Mouse (Mus musculus) heart, embryonic 15.5 days (tissue): ENCODE data around the gene Rbm8a. TPM values are rescaled to one million over a fixed set of nuclear protein-coding genes. Genes with fewer than 3 reads are reported as not detected.

Experiments
- ATAC-seq: fragments of 200-750 bp; cut with Nextera tagmentation; replicated peaks from 2 replicates; pipeline ENCODE4 v1.8.0; 2017; ENCODE audit warnings: low read depth, moderate TSS enrichment; ENCODE audit not compliant: insufficient number of reproducible peaks, insufficient read depth, low FRiP score
- H3K27ac ChIP-seq: fragments of 300-500 bp; sonication (generic); 2 replicates; pipeline ENCODE4 v1.5.1; 2015; ENCODE audit warnings: mild to moderate bottlenecking, inconsistent platforms
- H3K27me3 ChIP-seq: fragments of 300-500 bp; sonication (generic); 2 replicates; pipeline ENCODE4 v1.6.1; 2015; ENCODE audit warnings: inconsistent platforms
- H3K36me3 ChIP-seq: fragments of 300-500 bp; sonication (generic); 2 replicates; pipeline ENCODE4 v1.6.1; 2015; ENCODE audit warnings: mild to moderate bottlenecking, inconsistent platforms
- H3K4me1 ChIP-seq: fragments of 300-500 bp; sonication (generic); replicated peaks from 2 replicates; pipeline ENCODE4 v1.6.1; 2015; ENCODE audit warnings: inconsistent platforms
- H3K4me2 ChIP-seq: fragments of 300-500 bp; sonication (generic); 2 replicates; pipeline ENCODE4 v1.6.1; 2015; ENCODE audit warnings: inconsistent platforms, mild to moderate bottlenecking, moderate library complexity
- H3K4me3 ChIP-seq: fragments of 300-500 bp; sonication (generic); 2 replicates; pipeline ENCODE4 v1.5.1; 2015; ENCODE audit warnings: mild to moderate bottlenecking, inconsistent platforms
- H3K9ac ChIP-seq: fragments of 300-500 bp; sonication (generic); 2 replicates; pipeline ENCODE4 v1.6.1; 2015; ENCODE audit warnings: mild to moderate bottlenecking, inconsistent platforms
- H3K9me3 ChIP-seq: fragments of 300-500 bp; sonication (generic); replicated peaks from 2 replicates; pipeline ENCODE4 v1.6.1; 2016; ENCODE audit warnings: inconsistent platforms
- WGBS: fragments of 180-500 bp; shearing (Covaris S2); methylation state at CpG from one replicate; pipeline ENCODE4 v1.1.7; 2015; ENCODE audit warnings: mixed read lengths; 5-methylcytosine and 5-hydroxymethylcytosine counted together
- polyA plus RNA-seq: library from polyadenylated mRNA; unstranded; fragments of >200 nt; fragmentation: Nextera tagmentation; extraction: Ambion mirVana; gene quantifications from 2 replicates; pipeline ENCODE4 v1.2.1, GENCODE M21; 2015

The Rbm8a gene
- polyA plus RNA-seq, result 73.9 and 78.7 TPM in 2 replicates

DNA sequence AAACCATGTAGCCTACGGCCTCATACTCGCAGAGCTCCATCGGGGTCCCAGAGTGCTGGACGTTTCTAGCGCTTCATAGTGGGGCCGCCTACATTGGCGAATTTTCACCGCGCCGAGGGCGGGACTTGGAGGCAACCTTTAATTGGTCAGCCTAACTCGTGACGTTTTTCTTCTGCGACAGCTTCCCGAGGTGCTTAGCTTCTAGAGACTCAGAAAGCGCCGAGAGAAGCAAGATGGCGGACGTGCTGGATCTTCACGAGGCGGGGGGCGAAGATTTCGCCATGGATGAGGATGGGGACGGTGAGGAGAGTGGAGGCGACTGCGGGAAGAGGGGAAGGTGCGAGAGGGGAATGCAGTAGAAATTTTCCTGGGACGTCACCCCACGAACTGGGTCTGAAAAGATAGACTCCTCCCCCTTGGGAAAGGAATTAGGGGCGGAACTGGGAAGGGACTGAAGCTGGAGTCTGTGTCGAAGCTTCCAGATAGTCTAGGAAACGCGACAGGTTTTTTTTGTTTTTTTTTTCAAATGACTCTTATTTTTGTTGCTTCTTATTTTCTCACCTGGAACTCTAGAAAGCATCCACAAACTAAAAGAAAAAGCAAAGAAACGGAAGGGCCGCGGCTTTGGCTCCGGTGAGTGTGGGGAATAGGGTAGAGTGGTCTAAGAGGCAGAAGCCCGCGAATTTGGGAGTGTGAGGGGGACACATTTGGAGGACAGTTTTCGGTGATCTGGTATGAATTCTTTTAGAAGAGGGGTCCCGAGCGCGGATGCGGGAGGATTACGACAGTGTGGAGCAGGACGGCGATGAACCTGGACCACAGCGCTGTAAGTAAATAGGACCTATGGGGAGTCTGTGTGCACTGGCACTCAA is at the start of gene Rbm8a:
Gene Rbm8a (plus strand): TSS at position 205 of the 872 bp plus-strand sequence.
- WGBS, result 1% methylated on average over 48 of the region's 48 CpGs
- ATAC-seq, result peak; percentile 94
- Histone ChIP-seq H3K4me1 (peaks cover 24% of the 10 kb centered on the region), H3K36me3 (peaks cover 27% of the 10 kb centered on the region), H3K9me3 (no peaks in the 10 kb centered on the region), H3K27ac (peak within 1 kb of the TSS; percentile 74), H3K27me3 (no peaks in the 10 kb centered on the region), H3K4me2 (peak within 1 kb of the TSS; percentile 87), H3K4me3 (peak within 1 kb of the TSS; percentile 73), H3K9ac (peak within 1 kb of the TSS; percentile 62)

DNA sequence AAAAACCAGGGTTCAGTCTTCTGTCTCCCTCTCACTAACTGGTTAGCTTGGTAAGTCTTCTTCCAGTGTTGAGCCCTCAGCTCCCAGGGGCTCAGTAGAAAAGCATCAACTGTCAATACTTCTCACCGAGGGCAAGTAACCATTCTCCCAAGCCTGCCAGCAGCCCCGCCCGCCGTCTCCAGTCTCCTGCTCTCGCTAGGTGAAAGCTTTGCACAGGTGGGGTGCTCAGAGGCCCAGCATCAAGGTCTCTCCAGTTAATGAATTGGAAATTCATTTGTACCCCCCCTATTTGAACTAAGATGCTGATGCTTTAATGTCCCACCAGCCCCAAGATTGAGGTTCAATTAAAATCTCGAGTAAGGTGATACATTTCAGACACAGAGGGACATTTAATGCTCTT is 48.6 kb upstream of the Rbm8a start:
- H3K4me3 ChIP-seq, result no peak overlapping the region
- H3K9ac ChIP-seq, result no peak overlapping the region
- WGBS, result 63% methylated on average over 6 of the region's 6 CpGs
- H3K27ac ChIP-seq, result no peak overlapping the region
- H3K36me3 ChIP-seq, result no peaks in the 10 kb centered on the region
- peaks cover 35% of the 10 kb centered on the region for H3K4me1 ChIP-seq
- no peaks in the 10 kb centered on the region for H3K27me3 ChIP-seq
- no peak overlapping the region for H3K4me2 ChIP-seq
- no peak for ATAC-seq
- no peaks in the 10 kb centered on the region for H3K9me3 ChIP-seq

DNA sequence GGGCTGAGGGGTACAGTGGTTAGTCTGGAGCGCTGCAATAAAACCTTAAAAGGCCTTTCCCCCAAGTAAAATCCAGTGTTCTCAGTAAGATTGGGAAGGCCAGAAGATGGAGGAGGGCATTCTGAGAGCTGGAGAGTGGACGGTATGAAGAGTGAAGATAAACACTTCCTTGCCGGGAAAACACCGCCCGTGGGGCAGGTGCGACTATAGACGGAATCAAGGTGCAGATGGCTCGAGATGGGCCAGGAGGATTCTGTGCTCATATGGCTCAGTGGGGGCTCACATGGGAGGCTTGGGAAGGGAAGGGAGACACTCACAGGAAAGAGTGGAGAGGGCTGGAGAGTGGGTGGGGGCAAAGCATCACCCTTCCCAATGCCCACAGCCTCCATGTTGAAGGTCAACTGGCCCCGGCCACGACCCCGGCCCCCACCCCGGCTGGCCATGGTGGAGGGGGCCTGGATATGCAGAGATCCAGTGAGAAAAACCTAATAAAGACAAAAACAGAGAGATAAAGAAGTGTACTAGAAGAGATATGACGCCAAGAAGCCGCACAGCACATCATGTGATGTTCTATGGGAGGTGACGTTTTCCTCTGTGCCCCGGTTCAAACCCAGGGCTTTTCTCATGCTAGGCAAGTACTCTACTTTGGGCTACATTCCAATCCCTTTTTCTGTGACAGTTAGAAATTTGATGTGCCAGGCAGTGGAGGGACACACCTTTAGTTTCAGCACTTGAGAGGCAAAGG is 47.8 kb upstream of the Rbm8a start:
- H3K27me3 ChIP-seq, result no peaks in the 10 kb centered on the region
- no peaks in the 10 kb centered on the region for H3K9me3 ChIP-seq
- H3K4me2 ChIP-seq, result no peak overlapping the region
- no peak overlapping the region for H3K4me3 ChIP-seq
- 82% methylated on average over 16 of the region's 16 CpGs for WGBS
- no peaks in the 10 kb centered on the region for H3K36me3 ChIP-seq
- no peak for ATAC-seq
- peaks cover 29% of the 10 kb centered on the region for H3K4me1 ChIP-seq
- H3K27ac ChIP-seq, result no peak overlapping the region
- H3K9ac ChIP-seq, result no peak overlapping the region

- Histone ChIP-seq H3K9ac (no peak overlapping the region), H3K27ac (no peak overlapping the region), H3K4me2 (no peak overlapping the region), H3K36me3 (no peaks in the 10 kb centered on the region), H3K9me3 (no peaks in the 10 kb centered on the region), H3K4me1 (peaks cover 18% of the 10 kb centered on the region), H3K4me3 (no peak overlapping the region), H3K27me3 (no peaks in the 10 kb centered on the region)
- WGBS, result 89% methylated on average over 5 of the region's 5 CpGs
- no peak for ATAC-seq
These were observed 46.3 kb upstream of the Rbm8a start for GRCm38 (mm10) chr3:96583386-96583785.

GRCm38 (mm10) chr3:96590657-96591056 is 39.1 kb upstream of the Rbm8a start:
- H3K9me3 ChIP-seq, result no peaks in the 10 kb centered on the region
- no peak overlapping the region for H3K9ac ChIP-seq
- H3K4me3 ChIP-seq, result no peak overlapping the region
- H3K4me2 ChIP-seq, result no peak overlapping the region
- H3K27me3 ChIP-seq, result no peaks in the 10 kb centered on the region
- H3K36me3 ChIP-seq, result no peaks in the 10 kb centered on the region
- no peak overlapping the region for H3K27ac ChIP-seq
- no peak for ATAC-seq
- peaks cover 18% of the 10 kb centered on the region for H3K4me1 ChIP-seq
- 81% methylated on average over 4 of the region's 4 CpGs for WGBS

DNA sequence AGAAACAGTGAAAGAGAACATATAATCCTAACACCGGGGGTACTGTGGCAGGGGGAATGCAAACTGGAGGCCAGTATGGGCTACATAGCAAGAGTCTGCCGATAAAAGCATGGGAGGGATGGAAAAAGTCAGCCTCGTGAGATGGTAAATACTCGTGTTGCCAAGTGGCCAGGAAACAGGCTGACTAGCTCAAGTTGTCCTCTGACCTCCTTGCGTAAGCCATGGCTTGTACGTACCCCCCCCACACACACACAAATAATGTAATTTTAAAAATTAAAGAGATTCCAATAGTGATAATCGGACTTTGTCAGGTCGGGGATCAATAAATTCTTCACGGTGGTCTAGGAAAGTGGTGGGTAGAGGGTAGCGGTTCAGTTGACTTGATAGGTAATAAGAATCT is 36.4 kb upstream of the Rbm8a start:
- WGBS, result under 1% methylated on average over 10 of the region's 10 CpGs
- ATAC-seq, result no peak

GRCm38 (mm10) chr3:96593790-96594560 is 35.8 kb upstream of the Rbm8a start, which contains the start of gene Polr3gl:
Polr3gl (minus strand) TSS chr3:96594181.
- H3K27ac ChIP-seq, result peak within 1 kb of the TSS; percentile 92
- H3K9ac ChIP-seq, result peak within 1 kb of the TSS; percentile 88
- H3K36me3 ChIP-seq, result no peaks in the 10 kb centered on the region
- peak within 1 kb of the TSS; percentile 85 for H3K4me2 ChIP-seq
- H3K4me1 ChIP-seq, result peaks cover 49% of the 10 kb centered on the region
- no peaks in the 10 kb centered on the region for H3K27me3 ChIP-seq
- WGBS, result under 1% methylated on average over 38 of the region's 38 CpGs
- ATAC-seq, result peak; percentile 83
- peak within 1 kb of the TSS; percentile 85 for H3K4me3 ChIP-seq
- no peaks in the 10 kb centered on the region for H3K9me3 ChIP-seq

More for the DNA sequence above, 36.4 kb upstream of the Rbm8a start:
- Histone ChIP-seq H3K9me3 (no peaks in the 10 kb centered on the region), H3K9ac (peak overlapping the region; percentile 88), H3K27ac (peak overlapping the region; percentile 92), H3K4me1 (peaks cover 43% of the 10 kb centered on the region), H3K27me3 (no peaks in the 10 kb centered on the region), H3K36me3 (no peaks in the 10 kb centered on the region), H3K4me3 (peak overlapping the region; percentile 85), H3K4me2 (peak overlapping the region; percentile 85)

- WGBS, result 82% methylated on average over 5 of the region's 5 CpGs
- no peaks in the 10 kb centered on the region for H3K27me3 ChIP-seq
- no peak overlapping the region for H3K9ac ChIP-seq
- no peaks in the 10 kb centered on the region for H3K9me3 ChIP-seq
- H3K36me3 ChIP-seq, result no peaks in the 10 kb centered on the region
- H3K4me2 ChIP-seq, result no peak overlapping the region
- H3K27ac ChIP-seq, result no peak overlapping the region
- no peak for ATAC-seq
- no peak overlapping the region for H3K4me3 ChIP-seq
- H3K4me1 ChIP-seq, result peaks cover 49% of the 10 kb centered on the region
These were observed 34.9 kb upstream of the Rbm8a start for GRCm38 (mm10) chr3:96594851-96595250.

GRCm38 (mm10) chr3:96595661-96596060 is 34.1 kb upstream of the Rbm8a start:
- no peak for ATAC-seq
- H3K4me3 ChIP-seq, result peak overlapping the region; percentile 64
- no peaks in the 10 kb centered on the region for H3K9me3 ChIP-seq
- no peaks in the 10 kb centered on the region for H3K27me3 ChIP-seq
- H3K27ac ChIP-seq, result peak overlapping the region; percentile 80
- peaks cover 57% of the 10 kb centered on the region for H3K4me1 ChIP-seq
- WGBS, result 22% methylated on average over 6 of the region's 6 CpGs
- no peaks in the 10 kb centered on the region for H3K36me3 ChIP-seq
- H3K4me2 ChIP-seq, result peak overlapping the region; percentile 90
- 0 out of 2 replicates have a peak overlapping the region, but pooled peaks have one; percentile 72 for H3K9ac ChIP-seq

- Histone ChIP-seq H3K4me3 (peak within 1 kb of the TSS; percentile 64), H3K4me2 (peak within 1 kb of the TSS; percentile 90), H3K36me3 (no peaks in the 10 kb centered on the region), H3K27me3 (no peaks in the 10 kb centered on the region), H3K27ac (peak within 1 kb of the TSS; percentile 80), H3K4me1 (peaks cover 57% of the 10 kb centered on the region), H3K9ac (peak within 1 kb of the TSS; percentile 72), H3K9me3 (no peaks in the 10 kb centered on the region)
- ATAC-seq, result no peak
- 1% methylated on average over 20 of the region's 23 CpGs for WGBS
These were observed 33.5 kb upstream of the Rbm8a start, which contains the start of gene Ankrd34a for GRCm38 (mm10) chr3:96596228-96596707. Ankrd34a (plus strand) TSS chr3:96596636.
